Mouse (Mus musculus): ENCODE measurements around the gene Erlin1.

Erlin1 gene

GRCm38 (mm10) chr19:44060226-44060625 lies 9.4 kb downstream of the Erlin1 start:
- DNase-seq (ENCODE audit: low spot score): no peak

DNA sequence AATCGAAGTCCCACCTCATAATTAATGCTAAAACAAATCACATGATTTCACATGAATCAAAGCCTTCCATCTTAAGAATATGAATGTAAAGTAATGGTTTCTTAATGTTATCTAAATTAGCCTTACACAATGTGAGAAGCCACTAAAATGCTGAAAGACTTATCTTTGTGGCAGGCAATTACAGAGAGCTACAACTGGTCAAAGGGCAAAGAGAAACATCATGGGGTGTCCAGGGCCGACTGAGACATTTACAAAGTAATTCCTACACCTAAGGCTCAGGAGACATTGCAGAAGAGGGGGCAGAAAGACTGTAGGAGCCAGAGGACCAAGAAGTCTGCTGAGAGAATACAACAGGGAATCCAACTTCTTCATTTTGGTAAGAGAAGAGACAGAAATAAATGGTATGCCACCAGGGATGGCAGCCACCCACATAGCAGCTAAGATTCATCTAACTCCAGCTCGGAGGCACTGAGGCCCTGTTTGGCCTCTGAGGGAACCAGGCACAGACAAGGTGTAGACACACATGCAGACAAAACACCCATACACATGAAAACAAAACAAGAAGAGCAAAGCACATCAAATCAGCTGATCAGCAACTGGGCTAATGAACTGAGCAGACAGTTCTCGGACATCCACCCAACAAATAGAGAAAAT lies 14.3 kb downstream of the Erlin1 start:
- DNase-seq (ENCODE audit: low spot score): no peak

GRCm38 (mm10) chr19:44050388-44050787 lies 19.2 kb downstream of the Erlin1 start:
- DNase-seq (ENCODE audit: low spot score): no peak

- DNase-seq (ENCODE audit: low spot score): no peak
These were observed 20.3 kb downstream of the Erlin1 start for GRCm38 (mm10) chr19:44049282-44049681.

DNA sequence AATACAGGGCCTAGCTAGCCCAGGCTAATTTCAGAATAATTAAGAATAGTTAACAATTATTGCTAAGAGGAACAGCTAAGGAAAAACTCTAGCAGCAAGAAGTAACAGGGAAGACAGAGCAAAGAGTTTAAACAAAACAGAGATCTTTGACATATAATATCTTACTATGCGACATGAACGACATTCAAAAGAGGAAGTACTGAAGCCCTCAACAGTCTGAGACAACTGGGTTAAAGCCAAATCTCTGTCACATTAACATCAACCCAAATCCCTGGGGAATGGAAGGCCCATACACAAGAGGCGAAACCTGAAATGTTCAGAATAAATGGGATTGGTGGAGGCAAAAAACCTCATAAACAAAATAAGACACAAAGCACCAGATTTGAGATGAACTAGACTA lies 23.7 kb downstream of the Erlin1 start:
- no peak for DNase-seq (ENCODE audit: low spot score)

- DNase-seq (ENCODE audit: low spot score): no peak
These were observed 27.5 kb downstream of the Erlin1 start for GRCm38 (mm10) chr19:44042121-44042520.

DNA sequence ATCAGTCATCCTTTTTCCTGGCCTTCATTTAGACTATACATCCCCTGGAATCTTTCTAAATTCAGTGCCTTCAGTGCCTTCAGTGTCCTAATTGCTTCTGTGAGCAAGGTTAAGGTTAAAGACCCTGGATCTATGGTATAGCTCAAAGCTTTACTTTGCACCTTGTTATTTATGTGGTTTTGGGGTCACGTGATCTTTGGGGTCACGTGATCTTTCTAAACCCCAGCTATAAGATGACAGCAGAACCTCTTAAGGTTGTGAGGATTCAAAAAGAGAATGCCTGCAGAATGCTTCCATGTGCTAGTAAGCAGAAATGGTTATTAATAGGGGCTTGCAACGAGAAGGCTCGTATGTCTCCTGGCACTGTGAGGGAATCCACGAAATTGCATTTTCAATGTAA lies 36.2 kb downstream of the Erlin1 start:
- DNase-seq (ENCODE audit: low spot score): no peak

GRCm38 (mm10) chr19:44032046-44032744 lies 37.4 kb downstream of the Erlin1 start:
- no peak for DNase-seq (ENCODE audit: low spot score)

GRCm38 (mm10) chr19:44030024-44030423 lies 39.6 kb downstream of the Erlin1 start:
- no peak for DNase-seq (ENCODE audit: low spot score)

DNA sequence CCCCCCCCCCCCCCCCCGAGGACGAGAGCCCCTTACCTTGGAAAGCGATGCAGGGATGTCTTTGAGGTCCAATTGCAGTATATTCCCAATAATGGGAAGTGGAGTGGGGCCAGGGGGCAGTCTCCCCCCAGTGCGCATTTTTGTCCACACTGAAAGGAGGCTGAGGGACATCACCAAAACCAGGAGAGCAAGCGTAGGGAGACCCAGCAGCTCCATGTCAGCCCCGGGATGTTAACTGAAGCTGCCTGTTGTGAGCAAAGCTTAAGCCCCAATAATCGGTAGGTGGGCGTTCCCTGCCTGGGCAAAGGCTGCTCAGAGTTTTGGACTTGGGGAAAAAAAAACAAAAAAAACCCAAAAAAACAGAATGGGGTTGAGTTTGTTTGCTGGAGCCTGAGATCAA lies 40.6 kb downstream of the Erlin1 start, which contains the start of gene Cyp2c23:
Gene Cyp2c23, minus strand, starts transcription at position 237 of the 400 bp plus-strand sequence.
- no peak for DNase-seq (ENCODE audit: low spot score)

GRCm38 (mm10) chr19:44026956-44027530 lies 42.5 kb downstream of the Erlin1 start:
- DNase-seq (ENCODE audit: low spot score): no peak

GRCm38 (mm10) chr19:44024921-44025585 lies 44.5 kb downstream of the Erlin1 start:
- DNase-seq (ENCODE audit: low spot score): peak; percentile 6

- DNase-seq (ENCODE audit: low spot score): no peak
These were observed 46.5 kb downstream of the Erlin1 start for GRCm38 (mm10) chr19:44023066-44023465.

DNA sequence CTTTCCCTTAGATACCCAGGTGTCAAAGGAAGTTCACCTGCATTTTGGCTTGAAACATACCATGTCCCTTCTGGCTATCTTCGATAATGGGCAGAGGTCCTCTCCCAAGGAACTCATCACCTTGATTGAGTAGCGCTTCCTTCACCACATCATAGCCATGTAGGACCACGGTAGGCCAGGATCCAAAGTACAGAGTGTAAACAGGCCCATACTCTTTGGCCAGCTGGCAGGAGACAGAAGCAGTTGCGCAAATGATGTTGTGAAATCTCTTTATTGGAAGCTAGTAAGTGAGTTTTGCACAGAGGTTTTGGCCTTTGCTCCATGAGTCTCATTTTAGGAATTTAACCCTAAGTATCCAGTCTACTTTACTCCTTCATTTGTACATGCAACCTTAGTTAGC lies 48.1 kb downstream of the Erlin1 start:
- no peak for DNase-seq (ENCODE audit: low spot score)

DNA sequence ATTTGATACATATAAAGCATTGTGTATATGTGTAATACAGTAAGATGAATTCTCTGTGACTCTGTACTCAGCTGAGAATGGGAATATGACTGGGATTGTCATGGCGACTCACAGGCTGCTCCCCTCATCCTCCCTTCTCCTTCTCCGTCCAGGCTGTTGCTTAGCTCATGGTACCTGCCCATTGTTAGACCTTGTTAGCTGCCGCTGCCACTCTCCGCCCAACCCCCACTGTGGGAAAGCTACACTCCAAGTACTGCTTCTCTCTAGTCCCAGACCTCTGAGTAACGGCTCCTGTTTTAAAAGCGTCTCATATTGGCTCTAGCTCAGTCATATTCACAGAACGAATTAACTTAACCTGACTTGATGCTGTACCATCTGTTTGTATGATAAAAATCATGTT lies 49.8 kb downstream of the Erlin1 start:
- no peak for DNase-seq (ENCODE audit: low spot score)

- DNase-seq (ENCODE audit: low spot score): no peak
These were observed 55.7 kb downstream of the Erlin1 start for GRCm38 (mm10) chr19:44013862-44014261.

- DNase-seq (ENCODE audit: low spot score): no peak
These were observed 60.8 kb downstream of the Erlin1 start for GRCm38 (mm10) chr19:44008784-44009183.

DNA sequence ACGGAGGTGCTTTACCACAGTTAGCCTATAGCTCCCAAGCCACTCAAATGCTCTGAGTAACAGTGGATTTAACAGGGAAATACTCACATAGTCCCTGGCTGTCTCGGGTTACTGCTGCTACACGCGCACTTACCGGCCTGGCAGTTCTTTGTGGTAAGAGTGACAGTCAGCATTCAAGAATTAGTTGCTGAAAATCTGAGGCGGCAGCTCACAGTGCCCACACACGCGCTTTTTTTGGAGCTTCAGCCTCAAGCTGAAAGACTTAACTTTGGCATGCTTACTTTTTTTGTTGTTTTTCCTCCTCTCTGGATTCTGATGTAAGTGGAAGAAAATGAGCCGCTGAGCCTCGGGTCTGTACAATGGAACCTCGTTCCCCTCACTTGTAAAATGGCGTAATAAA lies 62.4 kb downstream of the Erlin1 start:
- no peak for DNase-seq (ENCODE audit: low spot score)

DNA sequence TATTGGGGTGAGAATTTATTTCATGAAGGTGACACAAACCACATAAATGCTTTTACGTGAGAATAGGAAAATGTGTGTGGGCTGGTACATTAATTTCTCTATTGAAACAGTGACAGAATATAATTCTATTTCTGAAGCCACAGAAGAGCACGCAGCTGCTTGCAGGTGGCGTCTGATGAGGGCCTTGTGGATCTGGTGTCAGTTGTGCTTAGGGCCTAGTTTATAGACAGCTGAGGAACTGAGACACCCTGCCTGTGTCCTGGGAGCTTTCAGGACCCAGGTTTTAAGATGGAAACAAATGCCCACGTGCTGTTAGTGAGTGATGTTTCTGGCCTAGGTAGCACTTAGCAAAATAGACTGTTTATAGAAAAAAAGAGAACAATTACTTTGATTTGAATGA lies 64.6 kb downstream of the Erlin1 start:
- DNase-seq (ENCODE audit: low spot score): no peak

GRCm38 (mm10) chr19:44004261-44004660 lies 65.3 kb downstream of the Erlin1 start:
- no peak for DNase-seq (ENCODE audit: low spot score)

GRCm38 (mm10) chr19:44000720-44001119 lies 68.9 kb downstream of the Erlin1 start:
- DNase-seq (ENCODE audit: low spot score): no peak

DNA sequence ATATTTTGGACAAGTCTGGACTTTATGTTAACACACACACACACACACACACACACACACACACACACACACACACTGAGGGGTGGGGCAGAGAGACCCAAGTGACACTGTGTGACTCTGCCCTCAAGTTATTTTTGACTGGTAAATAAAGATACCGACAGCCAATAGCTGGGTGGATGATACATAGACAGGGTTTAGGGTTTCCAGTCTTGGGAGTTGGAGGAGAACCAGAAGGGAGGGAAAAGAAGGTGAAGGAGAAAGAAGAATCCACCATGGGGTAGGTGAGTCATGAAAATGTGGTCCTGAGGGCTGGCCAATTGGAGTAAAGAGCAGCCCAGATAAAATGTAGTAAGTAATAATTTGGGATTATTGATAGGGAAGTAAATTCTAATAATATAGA lies 69.5 kb downstream of the Erlin1 start:
- DNase-seq (ENCODE audit: low spot score): no peak

Data from layer of hippocampus, adult 9-10 months (tissue).